Mouse (Mus musculus): ENCODE results near the gene Crip1. TPM values are rescaled to one million over a fixed set of nuclear protein-coding genes. Genes with fewer than 3 reads are reported as not detected.

The Crip1 gene
- polyA plus RNA-seq, 1 experiment from 2014 or later = 565 TPM

DNA sequence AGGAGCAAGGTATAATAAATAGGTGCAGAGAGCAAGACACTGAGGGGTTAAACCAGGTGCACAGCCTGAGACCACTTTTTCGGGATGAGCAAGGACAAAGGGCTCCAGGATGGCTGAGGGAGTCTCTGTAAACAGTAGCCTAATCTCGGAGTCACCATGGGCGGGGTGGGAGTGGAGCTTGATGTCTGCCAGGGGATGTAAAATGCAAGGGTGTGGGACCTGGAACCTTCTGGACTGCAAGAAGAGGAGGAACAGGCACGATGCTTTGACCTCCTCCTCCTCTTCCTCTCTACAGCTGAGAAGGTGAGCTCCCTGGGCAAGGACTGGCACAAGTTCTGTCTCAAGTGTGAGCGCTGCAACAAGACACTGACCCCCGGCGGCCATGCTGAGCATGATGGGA is 3.0 kb upstream of the Crip1 start:
- H3K4me3 ChIP-seq (ENCODE audit: low read length) = peak overlapping the region; percentile 79
- peaks cover 59% of the 10 kb centered on the region for H3K4me1 ChIP-seq (replicated peaks; ENCODE audit: control insufficient read depth, insufficient read depth, low read length)
- H3K4me2 ChIP-seq (ENCODE audit: low read depth, low read length) = peak overlapping the region; percentile 76

DNA sequence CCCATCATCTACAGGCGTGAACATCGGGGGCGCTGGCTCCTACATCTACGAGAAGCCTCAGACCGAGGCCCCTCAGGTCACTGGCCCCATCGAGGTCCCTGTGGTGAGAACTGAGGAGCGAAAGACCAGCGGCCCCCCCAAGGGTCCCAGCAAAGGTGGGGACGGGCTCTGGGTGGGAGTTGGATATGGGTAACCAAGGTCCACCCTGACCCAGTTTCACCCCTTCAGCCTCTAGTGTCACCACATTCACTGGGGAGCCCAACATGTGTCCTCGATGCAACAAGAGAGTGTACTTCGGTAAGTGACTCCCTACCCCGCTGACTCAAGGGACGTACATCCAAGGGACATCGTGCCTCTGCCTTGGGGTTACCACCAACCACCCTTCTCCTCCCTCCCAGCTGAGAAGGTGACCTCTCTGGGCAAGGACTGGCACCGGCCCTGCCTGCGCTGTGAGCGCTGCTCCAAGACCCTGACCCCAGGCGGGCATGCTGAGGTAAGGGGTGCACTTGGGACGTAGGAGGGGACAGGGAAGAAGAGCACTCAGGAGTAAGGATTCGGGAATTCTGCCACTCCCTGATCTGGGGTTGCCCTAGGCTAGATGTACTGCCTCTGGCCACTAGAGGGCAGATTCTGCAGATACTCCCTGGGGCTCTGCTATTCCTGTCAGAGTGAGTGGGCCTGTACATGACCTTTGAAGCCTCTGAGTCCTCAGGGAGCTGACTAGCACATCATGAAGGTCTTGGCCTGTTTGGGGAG is 1.9 kb upstream of the Crip1 start:
- H3K9me3 ChIP-seq (ENCODE audit: control insufficient read depth, low read length) = no peaks in the 10 kb centered on the region
- peaks cover 19% of the 10 kb centered on the region for H3K36me3 ChIP-seq (ENCODE audit: control insufficient read depth, insufficient read depth, low read length)
- H3K27me3 ChIP-seq (ENCODE audit: control insufficient read depth, insufficient read depth, low read depth, low read length) = no peaks in the 10 kb centered on the region
- H3K4me2 ChIP-seq (ENCODE audit: low read depth, low read length) = no peak overlapping the region
- WGBS = 75% methylated on average over 20 of the region's 20 CpGs
- no peak overlapping the region for H3K27ac ChIP-seq (ENCODE audit: low read length)
- no peak overlapping the region for H3K9ac ChIP-seq (ENCODE audit: low read length)
- peaks cover 60% of the 10 kb centered on the region for H3K4me1 ChIP-seq (replicated peaks; ENCODE audit: control insufficient read depth, insufficient read depth, low read length)
- no peak overlapping the region for H3K4me3 ChIP-seq (ENCODE audit: low read length)
- no peak for ATAC-seq (ENCODE audit: low read depth)

More for the DNA sequence above, 3.0 kb upstream of the Crip1 start:
- Histone ChIP-seq H3K36me3 (ENCODE audit: control insufficient read depth, insufficient read depth, low read length) (peaks cover 19% of the 10 kb centered on the region), H3K27me3 (ENCODE audit: control insufficient read depth, insufficient read depth, low read depth, low read length) (no peaks in the 10 kb centered on the region), H3K9ac (ENCODE audit: low read length) (peak overlapping the region; percentile 66), H3K9me3 (ENCODE audit: control insufficient read depth, low read length) (no peaks in the 10 kb centered on the region), H3K27ac (ENCODE audit: low read length) (peak overlapping the region; percentile 98)
- ATAC-seq (ENCODE audit: low read depth) = no peak
- WGBS = 48% methylated on average over 7 of the region's 7 CpGs

DNA sequence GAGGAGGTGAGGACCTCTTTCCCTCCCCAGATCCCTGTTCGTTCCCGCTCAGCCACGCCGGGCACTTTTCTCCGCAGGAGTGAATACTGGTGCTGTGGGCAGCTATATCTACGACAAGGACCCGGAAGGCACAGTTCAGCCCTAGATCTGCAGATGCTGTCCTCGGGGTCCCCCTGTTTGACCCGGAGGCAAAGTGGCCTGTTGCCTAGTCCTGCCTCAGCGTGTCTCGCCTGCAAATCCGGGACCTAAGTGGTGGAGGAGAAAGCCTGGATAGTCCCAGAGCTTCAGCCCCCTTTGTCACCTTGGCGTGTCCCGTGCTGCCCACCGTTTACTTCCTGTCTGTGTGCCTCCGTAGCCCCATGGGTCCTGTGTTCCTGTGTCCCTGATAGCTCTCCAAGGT is 1.2 kb upstream of the Crip1 start:
- no peak for ATAC-seq (ENCODE audit: low read depth)
- 88% methylated on average over 16 of the region's 16 CpGs for WGBS
- no peaks in the 10 kb centered on the region for H3K9me3 ChIP-seq (ENCODE audit: control insufficient read depth, low read length)
- H3K4me2 ChIP-seq (ENCODE audit: low read depth, low read length) = no peak overlapping the region
- peaks cover 56% of the 10 kb centered on the region for H3K4me1 ChIP-seq (replicated peaks; ENCODE audit: control insufficient read depth, insufficient read depth, low read length)
- H3K4me3 ChIP-seq (ENCODE audit: low read length) = no peak overlapping the region
- H3K27me3 ChIP-seq (ENCODE audit: control insufficient read depth, insufficient read depth, low read depth, low read length) = no peaks in the 10 kb centered on the region
- no peak overlapping the region for H3K27ac ChIP-seq (ENCODE audit: low read length)
- peaks cover 19% of the 10 kb centered on the region for H3K36me3 ChIP-seq (ENCODE audit: control insufficient read depth, insufficient read depth, low read length)
- no peak overlapping the region for H3K9ac ChIP-seq (ENCODE audit: low read length)

DNA sequence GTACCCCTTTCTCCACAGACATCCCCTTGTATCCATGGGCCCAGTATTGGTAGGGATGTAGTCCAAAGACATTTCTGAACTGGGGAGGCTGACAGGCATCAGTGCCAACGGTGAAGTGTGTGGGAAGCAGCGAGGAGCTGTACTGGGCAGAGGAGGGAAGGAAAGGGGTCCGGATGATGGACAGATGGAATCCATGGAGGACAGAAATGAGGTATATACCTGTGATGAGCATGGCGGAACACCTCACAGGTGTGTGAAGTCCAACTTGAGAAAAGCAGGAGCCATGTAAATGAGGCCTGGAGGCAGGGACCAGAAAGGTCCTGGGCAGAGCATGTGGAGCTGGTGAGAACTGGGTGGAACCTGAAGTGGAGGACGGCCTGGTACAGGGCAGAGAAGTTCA is 525 bp upstream of the Crip1 start:
- 89% methylated on average over 5 of the region's 5 CpGs for WGBS
- Histone ChIP-seq H3K4me2 (ENCODE audit: low read depth, low read length) (no peak overlapping the region), H3K27me3 (ENCODE audit: control insufficient read depth, insufficient read depth, low read depth, low read length) (no peaks in the 10 kb centered on the region), H3K4me3 (ENCODE audit: low read length) (no peak overlapping the region), H3K9me3 (ENCODE audit: control insufficient read depth, low read length) (no peaks in the 10 kb centered on the region), H3K36me3 (ENCODE audit: control insufficient read depth, insufficient read depth, low read length) (peaks cover 19% of the 10 kb centered on the region), H3K9ac (ENCODE audit: low read length) (no peak overlapping the region), H3K27ac (ENCODE audit: low read length) (no peak overlapping the region), H3K4me1 (replicated peaks; ENCODE audit: control insufficient read depth, insufficient read depth, low read length) (peaks cover 53% of the 10 kb centered on the region)
- no peak for ATAC-seq (ENCODE audit: low read depth)

DNA sequence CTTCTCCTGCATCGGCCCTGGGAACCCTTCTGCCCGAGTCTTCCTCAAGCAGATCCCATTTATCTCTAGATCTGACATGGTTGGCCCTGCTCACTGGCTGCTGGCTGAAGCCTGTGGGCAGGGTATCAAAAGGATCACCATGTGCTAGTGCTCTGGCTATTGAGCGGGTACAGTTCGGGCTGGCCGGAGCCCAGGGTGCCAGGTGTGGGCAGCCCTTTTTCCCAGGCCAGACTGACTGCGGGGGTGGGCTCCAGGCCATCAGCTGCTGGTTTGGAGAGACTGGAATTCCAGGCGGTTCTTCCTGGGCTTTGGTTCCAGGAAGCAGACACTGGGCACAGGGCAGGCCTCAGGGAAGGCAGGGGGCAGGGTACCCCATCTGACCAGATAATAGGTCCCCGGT is 1.4 kb downstream of the Crip1 start:
- 85% methylated on average over 8 of the region's 8 CpGs for WGBS
- peaks cover 19% of the 10 kb centered on the region for H3K36me3 ChIP-seq (ENCODE audit: control insufficient read depth, insufficient read depth, low read length)
- no peak overlapping the region for H3K4me3 ChIP-seq (ENCODE audit: low read length)
- no peak for ATAC-seq (ENCODE audit: low read depth)
- no peaks in the 10 kb centered on the region for H3K27me3 ChIP-seq (ENCODE audit: control insufficient read depth, insufficient read depth, low read depth, low read length)
- no peak overlapping the region for H3K4me2 ChIP-seq (ENCODE audit: low read depth, low read length)
- H3K27ac ChIP-seq (ENCODE audit: low read length) = peak overlapping the region; percentile 24; the same call in 1 of the 2 replicates
- H3K9ac ChIP-seq (ENCODE audit: low read length) = no peak overlapping the region
- peaks cover 42% of the 10 kb centered on the region for H3K4me1 ChIP-seq (replicated peaks; ENCODE audit: control insufficient read depth, insufficient read depth, low read length)
- H3K9me3 ChIP-seq (ENCODE audit: control insufficient read depth, low read length) = no peaks in the 10 kb centered on the region

DNA sequence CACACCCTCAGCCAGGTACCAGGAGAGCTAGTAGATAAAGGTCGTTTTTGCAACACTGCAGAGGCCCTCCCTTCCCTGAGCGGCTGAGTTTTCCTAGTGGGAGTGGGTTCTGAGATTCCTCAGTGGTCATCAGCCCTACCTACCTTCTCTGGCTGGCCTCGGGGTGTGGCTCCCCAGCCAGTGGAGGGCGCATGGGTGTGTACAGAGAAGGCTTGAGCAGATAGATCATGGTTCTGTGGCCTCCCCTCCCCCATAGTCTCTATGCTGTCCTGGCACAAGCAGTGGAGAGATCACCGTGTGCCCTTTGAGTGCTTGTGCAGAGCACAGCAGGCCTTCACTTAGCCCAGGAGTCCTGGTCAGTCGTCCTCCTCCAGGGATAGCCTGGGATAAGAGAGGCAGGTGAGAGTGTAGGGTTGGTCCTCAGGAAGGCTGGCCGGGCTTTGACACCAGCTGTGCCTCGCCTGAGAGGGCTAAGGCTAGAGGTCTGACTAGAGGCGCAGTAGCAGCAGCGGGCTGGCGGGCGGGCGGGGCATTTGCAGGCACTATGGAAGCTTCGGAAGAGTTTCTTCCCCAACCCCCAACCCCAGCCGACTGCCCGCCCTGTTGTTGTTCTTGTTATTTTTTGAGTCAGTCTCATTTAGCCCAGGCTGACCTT is 2.4 kb downstream of the Crip1 start:
- H3K27me3 ChIP-seq (ENCODE audit: control insufficient read depth, insufficient read depth, low read depth, low read length) = no peaks in the 10 kb centered on the region
- peaks cover 18% of the 10 kb centered on the region for H3K36me3 ChIP-seq (ENCODE audit: control insufficient read depth, insufficient read depth, low read length)
- no peak overlapping the region for H3K4me2 ChIP-seq (ENCODE audit: low read depth, low read length)
- no peak overlapping the region for H3K9ac ChIP-seq (ENCODE audit: low read length)
- no peaks in the 10 kb centered on the region for H3K9me3 ChIP-seq (ENCODE audit: control insufficient read depth, low read length)
- H3K4me1 ChIP-seq (replicated peaks; ENCODE audit: control insufficient read depth, insufficient read depth, low read length) = peaks cover 32% of the 10 kb centered on the region
- H3K27ac ChIP-seq (ENCODE audit: low read length) = no peak overlapping the region
- 36% methylated on average over 16 of the region's 16 CpGs for WGBS
- no peak overlapping the region for H3K4me3 ChIP-seq (ENCODE audit: low read length)
- no peak for ATAC-seq (ENCODE audit: low read depth)

DNA sequence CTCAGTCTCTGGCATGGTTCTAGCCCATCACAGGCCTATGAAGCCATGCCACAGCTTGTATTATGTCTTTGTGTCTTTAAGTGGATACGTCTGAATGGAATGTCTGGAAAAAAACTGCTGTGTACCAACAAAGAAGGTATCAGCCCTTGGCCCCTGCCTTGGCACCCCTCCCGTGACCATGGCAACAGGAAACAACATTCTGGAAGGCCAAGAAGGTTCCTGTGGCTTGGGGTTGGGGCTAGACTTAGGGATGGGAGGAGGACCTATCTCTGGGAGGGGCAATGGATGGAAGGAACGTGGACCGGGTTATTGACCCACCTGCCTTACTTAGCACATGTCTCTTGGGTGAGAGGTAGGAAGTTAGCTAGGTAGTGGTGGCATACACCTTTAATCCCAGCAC is 3.2 kb downstream of the Crip1 start:
- no peak for ATAC-seq (ENCODE audit: low read depth)
- Histone ChIP-seq H3K4me2 (ENCODE audit: low read depth, low read length) (no peak overlapping the region), H3K36me3 (ENCODE audit: control insufficient read depth, insufficient read depth, low read length) (peaks cover 13% of the 10 kb centered on the region), H3K4me1 (replicated peaks; ENCODE audit: control insufficient read depth, insufficient read depth, low read length) (peaks cover 25% of the 10 kb centered on the region), H3K27ac (ENCODE audit: low read length) (no peak overlapping the region), H3K9me3 (ENCODE audit: control insufficient read depth, low read length) (no peaks in the 10 kb centered on the region), H3K27me3 (ENCODE audit: control insufficient read depth, insufficient read depth, low read depth, low read length) (no peaks in the 10 kb centered on the region), H3K4me3 (ENCODE audit: low read length) (no peak overlapping the region), H3K9ac (ENCODE audit: low read length) (no peak overlapping the region)
- 54% methylated on average over 4 of the region's 4 CpGs for WGBS

DNA sequence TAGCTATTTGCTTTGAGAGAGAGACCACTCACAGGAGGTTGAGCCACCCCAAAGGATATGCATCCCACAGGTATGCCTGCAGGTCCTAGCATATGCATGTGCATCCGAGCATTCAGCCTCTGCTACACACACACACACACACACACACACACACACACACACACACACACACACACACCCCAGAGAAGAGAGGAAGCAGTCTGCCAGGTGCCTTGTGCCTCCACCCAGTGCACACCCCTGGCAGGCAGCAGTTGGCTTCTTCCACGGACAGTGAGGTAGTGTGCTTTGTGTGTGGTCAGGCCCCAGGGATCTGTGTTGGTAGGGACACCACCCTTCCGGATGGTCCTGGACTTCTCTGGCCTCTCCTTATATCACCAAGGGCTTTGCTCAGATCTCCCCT is 3.8 kb downstream of the Crip1 start:
- Histone ChIP-seq H3K4me3 (ENCODE audit: low read length) (no peak overlapping the region), H3K9ac (ENCODE audit: low read length) (no peak overlapping the region), H3K4me1 (replicated peaks; ENCODE audit: control insufficient read depth, insufficient read depth, low read length) (peaks cover 28% of the 10 kb centered on the region), H3K27ac (ENCODE audit: low read length) (no peak overlapping the region), H3K27me3 (ENCODE audit: control insufficient read depth, insufficient read depth, low read depth, low read length) (no peaks in the 10 kb centered on the region), H3K9me3 (ENCODE audit: control insufficient read depth, low read length) (no peaks in the 10 kb centered on the region), H3K36me3 (ENCODE audit: control insufficient read depth, insufficient read depth, low read length) (peaks cover 8% of the 10 kb centered on the region), H3K4me2 (ENCODE audit: low read depth, low read length) (no peak overlapping the region)
- 78% methylated on average over 3 of the region's 3 CpGs for WGBS
- no peak for ATAC-seq (ENCODE audit: low read depth)

DNA sequence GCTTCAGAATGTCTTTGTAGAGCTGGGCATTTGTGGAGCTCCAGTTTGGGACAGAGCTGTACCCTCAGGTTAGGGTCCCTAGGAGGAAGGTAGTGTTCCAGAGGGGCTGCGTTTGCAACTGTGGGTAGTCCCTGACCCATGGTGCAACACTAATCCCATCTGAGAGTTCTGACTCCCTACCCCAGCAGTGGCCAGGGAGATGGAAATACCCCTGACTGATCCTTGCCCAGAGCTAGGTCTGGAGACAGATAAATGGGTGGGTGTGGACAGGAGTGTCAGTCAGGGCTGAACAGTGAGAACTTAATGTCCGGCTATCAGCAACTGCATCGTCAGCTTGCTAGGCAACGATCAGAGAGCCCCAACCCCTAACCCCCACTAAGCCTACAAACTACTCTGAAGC is 4.5 kb downstream of the Crip1 start:
- Histone ChIP-seq H3K36me3 (ENCODE audit: control insufficient read depth, insufficient read depth, low read length) (peaks cover 5% of the 10 kb centered on the region), H3K4me2 (ENCODE audit: low read depth, low read length) (no peak overlapping the region), H3K4me1 (replicated peaks; ENCODE audit: control insufficient read depth, insufficient read depth, low read length) (peaks cover 33% of the 10 kb centered on the region), H3K27ac (ENCODE audit: low read length) (no peak overlapping the region), H3K4me3 (ENCODE audit: low read length) (no peak overlapping the region), H3K27me3 (ENCODE audit: control insufficient read depth, insufficient read depth, low read depth, low read length) (no peaks in the 10 kb centered on the region), H3K9ac (ENCODE audit: low read length) (no peak overlapping the region), H3K9me3 (ENCODE audit: control insufficient read depth, low read length) (no peaks in the 10 kb centered on the region)
- ATAC-seq (ENCODE audit: low read depth) = no peak
- WGBS = 72% methylated on average over 4 of the region's 4 CpGs
